Mouse (Mus musculus) midbrain, postnatal 0 days (tissue): ENCODE data around the gene Gm10203. TPM values are rescaled to one million over a fixed set of nuclear protein-coding genes. Genes with fewer than 3 reads are reported as not detected.

Experiments used
- ATAC-seq: fragments of 200-750 bp; cut with Nextera tagmentation; 2 replicates; pipeline ENCODE4 v1.8.0; 2017; ENCODE audit warnings: moderate number of reproducible peaks, mild to moderate bottlenecking, moderate TSS enrichment, moderate library complexity; ENCODE audit not compliant: low FRiP score
- DNase-seq: peaks from one replicate; pipeline ENCODE4 v3.0.0-alpha.2; 2015; ENCODE audit warnings: low spot score
- H3K27ac ChIP-seq: fragments of 300-500 bp; sonication (generic); 2 replicates; pipeline ENCODE4 v1.5.1; 2014; ENCODE audit warnings: low read depth, mild to moderate bottlenecking, low read length, mixed read lengths
- H3K27me3 ChIP-seq: fragments of 300-500 bp; sonication (generic); 2 replicates; pipeline ENCODE4 v1.6.1; 2014; ENCODE audit warnings: low read length, control low read depth, mixed read lengths; ENCODE audit not compliant: insufficient read depth
- H3K36me3 ChIP-seq: fragments of 300-500 bp; sonication (generic); 2 replicates; pipeline ENCODE4 v1.6.1; 2014; ENCODE audit warnings: low read length, control low read depth, mixed read lengths; ENCODE audit not compliant: insufficient read depth
- H3K4me1 ChIP-seq: fragments of 300-500 bp; sonication (generic); 2 replicates; pipeline ENCODE4 v1.6.1; 2014; ENCODE audit warnings: mild to moderate bottlenecking, control low read depth, antibody characterized with exemption, low read length, mixed read lengths; ENCODE audit not compliant: insufficient read depth
- H3K4me2 ChIP-seq: fragments of 300-500 bp; sonication (generic); 2 replicates; pipeline ENCODE4 v1.6.1; 2014; ENCODE audit warnings: low read depth, mild to moderate bottlenecking, low read length, mixed read lengths; ENCODE audit not compliant: poor library complexity, severe bottlenecking
- H3K4me3 ChIP-seq: fragments of 300-500 bp; sonication (generic); 2 replicates; pipeline ENCODE4 v1.5.1; 2014; ENCODE audit warnings: low read depth, mild to moderate bottlenecking, low read length, moderate library complexity
- H3K9ac ChIP-seq: fragments of 300-500 bp; sonication (generic); replicated peaks from 2 replicates; pipeline ENCODE4 v1.6.1; 2014; ENCODE audit warnings: mild to moderate bottlenecking, low read length, moderate library complexity, mixed read lengths; ENCODE audit not compliant: poor library complexity, severe bottlenecking
- H3K9me3 ChIP-seq: fragments of 300-500 bp; sonication (generic); 2 replicates; pipeline ENCODE4 v1.6.1; 2016; ENCODE audit warnings: low read length, control low read depth
- CTCF ChIP-seq: IDR thresholded peaks from 2 replicates; pipeline ENCODE4 v1.5.1; 2016; ENCODE audit warnings: antibody characterized with exemption, mild to moderate bottlenecking
- WGBS: fragments of 180-500 bp; shearing (Covaris S2); extraction: QIAGEN DNeasy Blood & Tissue Kit; methylation state at CpG from one replicate; pipeline ENCODE4 v1.1.7; 2014; 5-methylcytosine and 5-hydroxymethylcytosine counted together
- polyA plus RNA-seq: library from polyadenylated mRNA; unstranded; fragments of >200 nt; fragmentation: Nextera tagmentation; extraction: Ambion mirVana; gene quantifications from 2 replicates; pipeline ENCODE4 v1.2.1, GENCODE M21; 2015
- total RNA-seq: library from RNA; depleted of rRNA; stranded (reverse); fragments of >200 nt; gene quantifications from 2 replicates; pipeline ENCODE4 v1.2.3, GENCODE M21; 2014

Gene Gm10203
- total and polyA plus RNA-seq, 2 experiments from 2014 or later: not detected

- Histone ChIP-seq H3K36me3 (no peaks in the 10 kb centered on the region), H3K9ac (no peak overlapping the region), H3K4me2 (no peak overlapping the region), H3K27ac (no peak overlapping the region), H3K4me3 (no peak overlapping the region), H3K4me1 (no peaks in the 10 kb centered on the region), H3K27me3 (no peaks in the 10 kb centered on the region), H3K9me3 (no peaks in the 10 kb centered on the region)
- DNase-seq (no peak), ATAC-seq (no peak)
- WGBS: 86% methylated on average over 2 of the region's 2 CpGs
- no peak for TF ChIP-seq CTCF
These were observed 8.0 kb downstream of the Gm10203 start for GRCm38 (mm10) chr6:149137936-149138335.

GRCm38 (mm10) chr6:149139011-149139410 is 9.0 kb downstream of the Gm10203 start:
- Histone ChIP-seq H3K9me3 (no peaks in the 10 kb centered on the region), H3K4me3 (no peak overlapping the region), H3K36me3 (no peaks in the 10 kb centered on the region), H3K4me2 (no peak overlapping the region), H3K27me3 (no peaks in the 10 kb centered on the region), H3K9ac (no peak overlapping the region), H3K4me1 (no peaks in the 10 kb centered on the region), H3K27ac (no peak overlapping the region)
- 94% methylated on average over 3 of the region's 3 CpGs for WGBS
- ATAC-seq (no peak), DNase-seq (no peak)
- TF ChIP-seq CTCF: no peak

GRCm38 (mm10) chr6:149139471-149139870 is 9.5 kb downstream of the Gm10203 start, which contains the start of gene Etfbkmt:
Gene Etfbkmt (plus strand): TSS chr6:149139849.
- Histone ChIP-seq H3K4me1 (no peaks in the 10 kb centered on the region), H3K27me3 (no peaks in the 10 kb centered on the region), H3K4me2 (no peak within 1 kb of the TSS), H3K27ac (no peak within 1 kb of the TSS), H3K36me3 (no peaks in the 10 kb centered on the region), H3K4me3 (no peak within 1 kb of the TSS), H3K9me3 (no peaks in the 10 kb centered on the region), H3K9ac (no peak within 1 kb of the TSS)
- ATAC-seq (no peak), DNase-seq (no peak)
- TF ChIP-seq CTCF: no peak
- WGBS: 82% methylated on average over 1 of the region's 1 CpGs

GRCm38 (mm10) chr6:149141393-149142173 is 11.6 kb downstream of the Gm10203 start:
- 5% methylated on average over 36 of the region's 36 CpGs for whole genome bisulfite sequencing

GRCm38 (mm10) chr6:149145143-149145542 is 15.2 kb downstream of the Gm10203 start:
- no peak overlapping the region for H3K4me2 ChIP-seq
- H3K9me3 ChIP-seq: no peaks in the 10 kb centered on the region
- H3K27me3 ChIP-seq: no peaks in the 10 kb centered on the region
- no peaks in the 10 kb centered on the region for H3K4me1 ChIP-seq
- H3K4me3 ChIP-seq: no peak overlapping the region
- H3K36me3 ChIP-seq: no peaks in the 10 kb centered on the region
- ATAC-seq: no peak
- 92% methylated on average over 1 of the region's 1 CpGs for WGBS
- H3K27ac ChIP-seq: no peak overlapping the region
- DNase-seq: no peak
- no peak overlapping the region for H3K9ac ChIP-seq
- TF ChIP-seq CTCF: no peak

More at GRCm38 (mm10) chr6:149141393-149142173, 11.6 kb downstream of the Gm10203 start:
- ATAC-seq (peak; percentile 93), DNase-seq (peak; percentile 83)
- H3K4me2 ChIP-seq: peak overlapping the region; percentile 60
- no peaks in the 10 kb centered on the region for H3K9me3 ChIP-seq
- TF ChIP-seq CTCF: no peak
- no peaks in the 10 kb centered on the region for H3K27me3 ChIP-seq
- H3K4me1 ChIP-seq: no peaks in the 10 kb centered on the region
- peak overlapping the region; percentile 37 for H3K9ac ChIP-seq
- H3K27ac ChIP-seq: no peak overlapping the region
- H3K4me3 ChIP-seq: peak overlapping the region; percentile 47
- no peaks in the 10 kb centered on the region for H3K36me3 ChIP-seq

- no peak overlapping the region for H3K9ac ChIP-seq
- no peaks in the 10 kb centered on the region for H3K4me1 ChIP-seq
- H3K4me2 ChIP-seq: no peak overlapping the region
- ATAC-seq (no peak), DNase-seq (no peak)
- H3K27me3 ChIP-seq: no peaks in the 10 kb centered on the region
- no peak overlapping the region for H3K4me3 ChIP-seq
- TF ChIP-seq CTCF: no peak
- no peaks in the 10 kb centered on the region for H3K36me3 ChIP-seq
- WGBS: 92% methylated on average over 7 of the region's 7 CpGs
- H3K9me3 ChIP-seq: no peaks in the 10 kb centered on the region
- H3K27ac ChIP-seq: no peak overlapping the region
These were observed 18.7 kb downstream of the Gm10203 start for GRCm38 (mm10) chr6:149148436-149149229.
